In genomic region chr2:122286137-122286536, GRCm38 (mm10) we compare ENCODE assay signal across 29 mouse cellular contexts. TPM values are rescaled to one million over a fixed set of nuclear protein-coding genes. Genes with fewer than 3 reads are reported as not detected.
DNase-seq lines count a peak whose midpoint lies in the region; ATAC-seq and TF ChIP-seq lines count a peak whose summit lies in the region.
"Had no signal": no experiment of that assay in that cellular context is flagged by ENCODE, and none has a peak within 500 bp of the region (broad histone marks: within the 10 kb centered on the region; RNA-seq: fewer than 3 reads in every experiment).

No protein-coding gene starts in this region.

- no peaks in the 10 kb centered on the region for H3K79me2 ChIP-seq in heart, adult 2 months (replicated peaks; ENCODE audit: control insufficient read depth, insufficient read depth, low read length)

- no peaks in the 10 kb centered on the region for H3K36me3 ChIP-seq in heart, adult 2 months (ENCODE audit: control insufficient read depth, insufficient read depth, low read length)
- H3K36me3 ChIP-seq in heart, embryonic 15.5 days: no peaks in the 10 kb centered on the region
- H3K36me3 ChIP-seq: embryonic facial prominence, embryonic 13.5 days; G1E; hindbrain, embryonic 12.5 days; limb, embryonic 15.5 days; neural tube, embryonic 15.5 days had no signal

- no peak overlapping the region for H3K4me2 ChIP-seq in heart, embryonic 15.5 days
- H3K4me2 ChIP-seq: embryonic facial prominence, embryonic 13.5 days; forebrain, embryonic 13.5 days; hindbrain, embryonic 12.5 days; limb, embryonic 15.5 days; midbrain, embryonic 11.5 days; neural tube, embryonic 15.5 days had no signal

- peak; percentile 81 for ATAC-seq in heart, embryonic 15.5 days (replicated peaks; ENCODE audit: insufficient number of reproducible peaks, insufficient read depth, low FRiP score, low read depth)
- ATAC-seq: forebrain, embryonic 13.5 days; intestine, postnatal 0 days; Patski had no signal

- TF ChIP-seq EP300 in heart, adult 2 months (IDR thresholded peaks at IDR 0.05; ENCODE audit: insufficient read depth, low read depth, low read length): peak; percentile 42; the same call in 1 of the 2 replicates

- peak in 1 of 2 experiments; percentile 46 for DNase-seq in heart, adult 2 months
- no peak for DNase-seq in heart, adult 8-10 months (ENCODE audit: low spot score)
- DNase-seq in ZHBTc4 (ENCODE audit: low read depth, low spot score): peak; percentile 35
- DNase-seq in heart, postnatal 4 days: peak; percentile 37
- DNase-seq in retina, postnatal 1 day: no peak
- DNase-seq in cerebellum, adult 11-12 months: no peak
- DNase-seq: adrenal gland, adult 2 months; cerebellum, adult 11 months; cerebellum, postnatal 25 days; gastrocnemius, adult 2 months; layer of hippocampus, adult 9-11 months; left cerebral cortex, postnatal 4 days had no signal

- intact Hi-C loops in heart, adult 2 months (cut with DNase I): no loop called here

- H3K4me1 ChIP-seq in heart, adult 2 months (ENCODE audit: control insufficient read depth, insufficient read depth, low read length): peaks cover 3% of the 10 kb centered on the region; the same call in 1 of the 2 replicates
- no peaks in the 10 kb centered on the region for H3K4me1 ChIP-seq in heart, embryonic 15.5 days (replicated peaks)
- H3K4me1 ChIP-seq: embryonic facial prominence, embryonic 13.5 days; forebrain, embryonic 13.5 days; hindbrain, embryonic 12.5 days; limb, embryonic 15.5 days; neural tube, embryonic 15.5 days had no signal

- H3K27me3 ChIP-seq in heart, adult 2 months (ENCODE audit: control insufficient read depth, insufficient read depth, low read length): no peaks in the 10 kb centered on the region
- peaks cover 12% of the 10 kb centered on the region; the same call in 1 of the 2 replicates for H3K27me3 ChIP-seq in heart, embryonic 15.5 days
- H3K27me3 ChIP-seq: forebrain, embryonic 13.5 days; neural tube, embryonic 15.5 days; Patski had no signal

- H3K4me3 ChIP-seq in heart, adult 2 months: no peak overlapping the region
- no peak overlapping the region for H3K4me3 ChIP-seq in heart, embryonic 15.5 days
- H3K4me3 ChIP-seq: embryonic facial prominence, embryonic 13.5 days; forebrain, embryonic 13.5 days; gastrocnemius, adult 2 months; hindbrain, embryonic 12.5 days; limb, embryonic 15.5 days; neural tube, embryonic 15.5 days had no signal

- H3K9me3 ChIP-seq in heart, embryonic 15.5 days (replicated peaks): no peaks in the 10 kb centered on the region
- H3K9me3 ChIP-seq: embryonic facial prominence, embryonic 13.5 days; forebrain, embryonic 13.5 days; G1E; hindbrain, embryonic 12.5 days; limb, embryonic 15.5 days; neural tube, embryonic 15.5 days had no signal

- H3K9ac ChIP-seq in heart, adult 2 months (ENCODE audit: low read depth, low read length): no peak overlapping the region
- H3K9ac ChIP-seq in heart, embryonic 15.5 days: no peak overlapping the region
- H3K9ac ChIP-seq: embryonic facial prominence, embryonic 13.5 days; forebrain, embryonic 13.5 days; hindbrain, embryonic 12.5 days; limb, embryonic 15.5 days; liver, embryonic 14.5 days; neural tube, embryonic 15.5 days had no signal

- 36% methylated on average over 7 of the region's 7 CpGs for WGBS in heart, adult 2 months
- 61% methylated on average over 7 of the region's 7 CpGs for WGBS in heart, embryonic 15.5 days

- no peak overlapping the region for H3K27ac ChIP-seq in heart, adult 2 months
- peak overlapping the region; percentile 46; the same call in 1 of the 2 replicates for H3K27ac ChIP-seq in heart, embryonic 15.5 days
- H3K27ac ChIP-seq: embryonic facial prominence, embryonic 13.5 days; forebrain, embryonic 13.5 days; gastrocnemius, adult 2 months; hindbrain, embryonic 12.5 days; limb, embryonic 15.5 days; liver, embryonic 14.5 days; neural tube, embryonic 15.5 days; stomach, postnatal 0 days had no signal

- TF ChIP-seq CTCF in heart, adult 2 months (IDR thresholded peaks at IDR 0.05): no peak

- no peak for TF ChIP-seq POLR2A in heart, adult 2 months (IDR thresholded peaks at IDR 0.05; ENCODE audit: insufficient read depth, low read depth, low read length)

RNA-seq across cellular contexts. Expression of gene Duox2, which starts 12.1 kb away (rescaled TPM):
- under 1 TPM; 0.57 to 0.61 TPM for total RNA-seq in heart, adult 2 months (2021)
- polyA plus RNA-seq in heart, adult 2 months (2012; rRNA removed): 0.53 and 0.84 TPM in 2 replicates
- total RNA-seq in heart, adult 8-10 months (2022): under 1 TPM; 0.46 to 0.82 (median 0.54) TPM
- polyA plus RNA-seq in heart, embryonic 15.5 days (2015; fragmentation: Nextera tagmentation; extraction: Ambion mirVana): 0.05 and 0.13 TPM in 2 replicates
- under 1 TPM; 0.55 to 0.59 TPM for total RNA-seq in heart, postnatal 4 days (2021)
- polyA plus RNA-seq: forebrain, embryonic 13.5 days; G1E; hindbrain, embryonic 12.5 days; liver, embryonic 14.5 days; lung, embryonic 16.5 days had no signal

RNA-seq across cellular contexts. Expression of gene Duoxa2, which starts 12.6 kb away (rescaled TPM):
- total RNA-seq in heart, adult 2 months (2021): under 1 TPM; 0.18 to 0.21 TPM
- polyA plus RNA-seq in heart, adult 2 months (2012; rRNA removed): 0.18 and 0.23 TPM in 2 replicates
- total RNA-seq in heart, adult 8-10 months (2022): under 1 TPM in 3 of 4 experiments, not detected in 1; 0.17 to 0.31 (median 0.25) TPM
- polyA plus RNA-seq in heart, embryonic 15.5 days (2015; fragmentation: Nextera tagmentation; extraction: Ambion mirVana): not detected in 2 replicates
- under 1 TPM; 0.16 to 0.21 TPM for total RNA-seq in heart, postnatal 4 days (2021)
- total RNA-seq: adrenal gland, adult 2 months; gastrocnemius, adult 2 months; gastrocnemius, postnatal 4 days; left cerebral cortex, adult 8-10 months had no signal
- polyA plus RNA-seq: adrenal gland, adult 2 months; embryonic facial prominence, embryonic 13.5 days; forebrain, embryonic 13.5 days; G1E; hindbrain, embryonic 12.5 days; kidney, embryonic 16.5 days; liver, embryonic 14.5 days; lung, embryonic 16.5 days; midbrain, embryonic 11.5 days; Patski had no signal

RNA-seq across cellular contexts. Expression of gene Duoxa1, which starts 27.4 kb away (rescaled TPM):
- total RNA-seq in heart, adult 2 months (2021): under 1 TPM; 0.23 to 0.37 TPM
- 1.1 and 1.5 TPM in 2 replicates for polyA plus RNA-seq in heart, adult 2 months (2012; rRNA removed)
- total RNA-seq in heart, adult 8-10 months (2022): under 1 TPM in 3 of 4 experiments, not detected in 1; 0.14 to 0.37 (median 0.34) TPM
- polyA plus RNA-seq in heart, embryonic 15.5 days (2015; fragmentation: Nextera tagmentation; extraction: Ambion mirVana): 1.2 TPM in 1 of 2 replicates, not detected in the other
- total RNA-seq in heart, postnatal 4 days (2021): not detected
- total RNA-seq: midbrain, postnatal 0 days had no signal
- polyA plus RNA-seq: forebrain, embryonic 13.5 days; G1E; intestine, postnatal 0 days; liver, embryonic 14.5 days; midbrain, embryonic 11.5 days had no signal

RNA-seq across cellular contexts. Expression of gene Duox1, which starts 29.3 kb away (rescaled TPM):
- total RNA-seq in heart, adult 2 months (2021): under 1 TPM; 0.10 to 0.34 TPM
- 0.51 and 0.73 TPM in 2 replicates for polyA plus RNA-seq in heart, adult 2 months (2012; rRNA removed)
- total RNA-seq in heart, adult 8-10 months (2022): under 1 TPM in 3 of 4 experiments, not detected in 1; 0.20 to 0.28 (median 0.27) TPM
- 0.03 and 0.04 TPM in 2 replicates for polyA plus RNA-seq in heart, embryonic 15.5 days (2015; fragmentation: Nextera tagmentation; extraction: Ambion mirVana)
- total RNA-seq in heart, postnatal 4 days (2021): not detected
- total RNA-seq: adrenal gland, adult 2 months; G1E had no signal
- polyA plus RNA-seq: forebrain, embryonic 13.5 days; G1E; intestine, postnatal 0 days; liver, embryonic 14.5 days; midbrain, embryonic 11.5 days had no signal

RNA-seq across cellular contexts. Expression of gene Sord, which starts 51.6 kb away (rescaled TPM):
- 100 to 1,000 TPM; 169 to 202 TPM for total RNA-seq in heart, adult 2 months (2021)
- 70.0 and 115 TPM in 2 replicates for polyA plus RNA-seq in heart, adult 2 months (2012; rRNA removed)
- 100 to 1,000 TPM; 182 to 228 (median 200) TPM for total RNA-seq in heart, adult 8-10 months (2022)
- 56.4 TPM in 2 replicates for polyA plus RNA-seq in heart, embryonic 15.5 days (2015; fragmentation: Nextera tagmentation; extraction: Ambion mirVana)
- 10 to 100 TPM; 84.4 to 86.0 TPM for total RNA-seq in heart, postnatal 4 days (2021)

Comparison
In these comparisons a context has a peak if more than half of its experiments do, and no peak if none do; other contexts are left out.
1. DNase-seq: peak in ZHBTc4 (single experiment) and heart, postnatal 4 days (single experiment); none in heart, adult 8-10 months (single experiment), retina, postnatal 1 day (single experiment) and cerebellum, adult 11-12 months (single experiment).